Mouse (Mus musculus): Measurements from ENCODE around the gene Herc6. TPM values are rescaled to one million over a fixed set of nuclear protein-coding genes. Genes with fewer than 3 reads are reported as not detected.
A peak's percentile ranks its signal among the peaks of the same experiment; 100 is the strongest.

Herc6 gene
- polyA plus RNA-seq, 1 experiment from 2014 or later: 1.5 TPM

DNA sequence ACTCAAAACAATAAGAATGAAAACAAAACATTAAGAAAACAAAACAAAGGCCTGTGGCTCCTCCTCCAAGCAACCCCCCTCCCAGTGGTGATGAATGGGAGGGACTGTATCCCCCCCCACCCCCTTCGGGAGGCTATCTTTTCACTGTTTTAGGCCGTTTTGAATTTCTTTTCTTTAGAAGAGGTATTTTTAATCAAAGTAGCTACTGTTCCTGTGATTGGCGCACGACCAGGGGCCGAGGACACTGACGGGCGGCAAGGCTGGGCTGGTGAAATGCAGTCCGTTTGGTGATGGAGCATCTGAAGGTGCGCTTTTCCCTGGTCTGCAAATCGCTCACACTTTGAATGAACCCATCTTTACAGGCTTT lies 121.6 kb downstream of the Herc6 start, which contains the start of gene Lancl2:
Gene Lancl2, plus strand, starts transcription at position 165 of the 367 bp plus-strand sequence.
- peak within 1 kb of the TSS; percentile 66 for H3K4me3 ChIP-seq (replicated peaks)
- no peaks in the 10 kb centered on the region for H3K36me3 ChIP-seq
- 0% methylated on average over 10 of the region's 10 CpGs for WGBS
- no peaks in the 10 kb centered on the region for H3K27me3 ChIP-seq (replicated peaks)
- H3K4me1 ChIP-seq: peaks cover 26% of the 10 kb centered on the region
- H3K9me3 ChIP-seq (replicated peaks): no peaks in the 10 kb centered on the region
- peak within 1 kb of the TSS; percentile 88 for H3K9ac ChIP-seq (replicated peaks)
- ATAC-seq (ENCODE audit: low FRiP score): peak; percentile 54
- peak within 1 kb of the TSS; percentile 98 for H3K27ac ChIP-seq (replicated peaks)
- H3K4me2 ChIP-seq: peak within 1 kb of the TSS; percentile 65

DNA sequence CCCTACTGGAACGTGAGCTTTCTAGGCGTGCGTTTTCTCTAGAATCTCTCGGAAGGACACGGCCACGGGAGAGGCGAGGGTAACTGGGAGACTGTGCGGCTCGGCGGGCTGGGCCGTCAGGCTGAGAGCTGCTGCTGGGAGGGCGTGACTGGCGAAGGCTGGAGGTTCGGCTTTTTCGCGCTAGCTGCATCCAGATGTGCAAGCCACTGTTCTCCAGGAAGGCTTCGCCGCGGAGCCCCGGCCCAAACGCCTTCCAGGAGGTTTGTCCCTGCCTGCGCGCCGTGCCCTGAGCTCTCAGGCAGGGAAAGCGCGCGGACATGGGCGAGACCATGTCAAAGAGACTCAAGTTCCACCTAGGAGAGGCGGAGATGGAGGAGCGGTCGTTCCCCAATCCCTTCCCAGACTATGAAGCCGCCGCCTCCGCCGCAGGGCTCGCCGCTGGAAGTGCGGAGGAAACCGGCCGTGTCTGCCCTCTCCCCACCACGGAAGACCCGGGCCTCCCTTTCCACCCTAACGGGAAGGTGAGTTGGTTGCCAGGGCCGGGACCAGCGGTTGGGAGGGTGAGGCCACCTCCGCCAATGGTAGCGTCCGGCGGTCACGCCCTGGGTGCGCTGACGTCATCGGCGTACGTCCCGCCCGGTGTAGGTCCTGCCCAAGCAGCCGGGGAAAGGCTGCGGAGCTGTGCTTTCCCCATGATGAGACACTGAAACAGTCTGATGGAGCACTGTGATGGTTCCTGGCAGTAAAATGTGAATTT lies 122.1 kb downstream of the Herc6 start:
- Histone ChIP-seq H3K27ac (replicated peaks) (peak overlapping the region; percentile 98), H3K4me3 (replicated peaks) (peak overlapping the region; percentile 66), H3K27me3 (replicated peaks) (no peaks in the 10 kb centered on the region), H3K9me3 (replicated peaks) (no peaks in the 10 kb centered on the region), H3K36me3 (no peaks in the 10 kb centered on the region), H3K4me2 (peak overlapping the region; percentile 65), H3K4me1 (peaks cover 26% of the 10 kb centered on the region), H3K9ac (replicated peaks) (peak overlapping the region; percentile 88)
- ATAC-seq (ENCODE audit: low FRiP score): peak; percentile 99
- under 1% methylated on average over 59 of the region's 59 CpGs for WGBS

DNA sequence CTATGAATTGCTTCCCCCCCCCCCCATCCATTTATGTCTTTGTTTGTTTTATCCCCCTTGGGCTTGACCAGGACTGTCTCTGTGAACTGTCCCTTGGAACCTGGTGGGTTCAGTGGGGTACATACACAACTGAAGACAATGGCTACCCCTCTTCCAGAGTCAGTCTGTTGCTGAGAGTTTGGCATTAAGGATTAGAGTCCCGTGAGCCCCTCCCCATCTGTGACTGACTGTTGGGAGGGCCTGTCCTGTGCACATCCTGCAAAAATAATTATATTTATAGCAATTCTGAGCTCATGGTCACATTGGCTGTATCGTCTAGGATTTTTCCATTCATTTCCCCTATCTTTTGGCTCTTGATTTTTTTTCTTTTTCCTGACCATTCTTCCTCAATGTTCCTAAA lies 122.9 kb downstream of the Herc6 start:
- H3K4me3 ChIP-seq (replicated peaks): peak overlapping the region; percentile 66
- H3K4me2 ChIP-seq: peak overlapping the region; percentile 65
- H3K27ac ChIP-seq (replicated peaks): peak overlapping the region; percentile 98
- WGBS: 25% methylated on average over 2 of the region's 2 CpGs
- no peaks in the 10 kb centered on the region for H3K27me3 ChIP-seq (replicated peaks)
- H3K9me3 ChIP-seq (replicated peaks): no peaks in the 10 kb centered on the region
- H3K4me1 ChIP-seq: peaks cover 26% of the 10 kb centered on the region
- peak; percentile 50 for ATAC-seq (ENCODE audit: low FRiP score)
- no peaks in the 10 kb centered on the region for H3K36me3 ChIP-seq
- peak overlapping the region; percentile 88 for H3K9ac ChIP-seq (replicated peaks)

GRCm38 (mm10) chr6:57706721-57707120 lies 125.9 kb downstream of the Herc6 start:
- Histone ChIP-seq H3K36me3 (no peaks in the 10 kb centered on the region), H3K9ac (replicated peaks) (no peak overlapping the region), H3K4me1 (peaks cover 21% of the 10 kb centered on the region), H3K27ac (replicated peaks) (no peak overlapping the region), H3K4me2 (no peak overlapping the region), H3K27me3 (replicated peaks) (no peaks in the 10 kb centered on the region), H3K4me3 (replicated peaks) (no peak overlapping the region), H3K9me3 (replicated peaks) (no peaks in the 10 kb centered on the region)
- no peak for ATAC-seq (ENCODE audit: low FRiP score)
- WGBS: 78% methylated on average over 1 of the region's 1 CpGs

DNA sequence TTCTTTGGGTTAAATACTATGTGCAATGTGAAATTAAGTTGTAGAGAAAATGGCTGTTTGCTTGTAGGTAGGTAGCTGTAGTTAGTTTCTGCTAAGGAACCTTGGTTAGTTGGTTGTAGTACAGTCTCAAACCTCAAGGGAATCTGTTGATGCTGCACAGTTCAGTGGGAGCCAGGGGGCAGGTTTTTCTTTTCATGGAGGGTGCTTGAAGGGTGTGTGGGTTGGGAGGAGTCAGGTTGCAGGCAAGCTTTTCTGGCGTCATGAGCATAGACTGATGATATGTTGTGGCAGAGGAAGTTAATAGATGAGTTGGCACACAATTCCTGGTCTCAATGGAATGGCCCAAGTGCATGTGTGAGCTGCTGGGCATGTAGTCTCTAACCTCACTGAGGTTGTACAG lies 130.9 kb downstream of the Herc6 start:
- Histone ChIP-seq H3K27me3 (replicated peaks) (no peaks in the 10 kb centered on the region), H3K36me3 (peaks cover 10% of the 10 kb centered on the region), H3K9me3 (replicated peaks) (no peaks in the 10 kb centered on the region), H3K4me2 (no peak overlapping the region), H3K9ac (replicated peaks) (no peak overlapping the region), H3K27ac (replicated peaks) (no peak overlapping the region), H3K4me3 (replicated peaks) (no peak overlapping the region), H3K4me1 (0 out of 2 replicates have a peak, but pooled peaks cover 3% of the 10 kb centered on the region)
- 42% methylated on average over 1 of the region's 1 CpGs for WGBS
- no peak for ATAC-seq (ENCODE audit: low FRiP score)

Other genes with a start within 250 kb of the Herc6 start
- gene Vmn1r17, start 217.3 kb upstream of the Herc6 start, polyA plus RNA-seq (2015; fragmentation: Nextera tagmentation; extraction: Ambion mirVana): not detected in 2 replicates
- not detected in 2 replicates for gene Vmn1r18, start 185.2 kb upstream of the Herc6 start, polyA plus RNA-seq (2015; fragmentation: Nextera tagmentation; extraction: Ambion mirVana)
- gene Vmn1r19, start 177.2 kb upstream of the Herc6 start, polyA plus RNA-seq (2015; fragmentation: Nextera tagmentation; extraction: Ambion mirVana): not detected in 2 replicates
- not detected in 2 replicates for gene Vmn1r20, start 152.1 kb upstream of the Herc6 start, polyA plus RNA-seq (2015; fragmentation: Nextera tagmentation; extraction: Ambion mirVana)
- 7.2 and 7.5 TPM in 2 replicates for gene Ppm1k, start 45.5 kb upstream of the Herc6 start, polyA plus RNA-seq (2015; fragmentation: Nextera tagmentation; extraction: Ambion mirVana)
- gene Pyurf, start 111.1 kb downstream of the Herc6 start, polyA plus RNA-seq (2015; fragmentation: Nextera tagmentation; extraction: Ambion mirVana): 18.4 and 18.9 TPM in 2 replicates
- gene Lancl2, start 121.5 kb downstream of the Herc6 start, polyA plus RNA-seq (2015; fragmentation: Nextera tagmentation; extraction: Ambion mirVana): 72.0 and 80.2 TPM in 2 replicates
- gene Vopp1, start 244.2 kb downstream of the Herc6 start, polyA plus RNA-seq (2015; fragmentation: Nextera tagmentation; extraction: Ambion mirVana): 170 and 197 TPM in 2 replicates

All from neural tube, embryonic 15.5 days (tissue).